Comparison of ENCODE assay signal across 26 mouse cellular contexts in the genomic region with DNA sequence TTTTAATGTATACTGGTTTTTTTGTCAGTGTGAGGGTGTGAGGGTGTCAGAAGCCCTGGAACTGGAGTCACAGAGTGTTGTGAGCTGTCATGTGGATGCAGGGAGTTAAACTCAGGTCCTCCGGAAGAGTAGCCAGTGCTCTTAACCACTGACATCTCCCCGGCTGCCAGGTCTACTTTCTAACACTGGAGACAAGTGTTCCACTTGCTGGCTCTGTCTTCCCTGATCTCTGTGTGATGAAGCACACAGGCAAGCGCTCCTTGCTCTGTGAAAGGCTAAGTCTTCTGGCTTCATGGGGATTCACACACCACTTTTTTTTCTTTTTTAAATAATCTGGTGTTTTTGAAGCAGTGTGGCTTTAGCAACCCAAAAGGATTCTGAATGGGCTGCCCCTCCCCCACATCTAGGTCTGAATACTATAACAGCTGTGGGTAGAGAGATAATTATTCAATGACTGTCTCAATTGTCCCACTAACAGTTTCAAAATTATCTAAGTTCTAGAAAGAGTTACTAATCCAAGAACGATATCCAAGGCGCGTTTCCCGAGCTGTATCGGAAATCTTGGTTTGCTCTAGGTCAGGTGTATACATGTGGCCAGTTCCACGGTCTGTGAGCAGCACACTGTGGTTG.
A peak's percentile ranks its signal among the peaks of the same experiment; 100 is the strongest.
DNase-seq lines count a peak whose midpoint lies in the region; ATAC-seq and TF ChIP-seq lines count a peak whose summit lies in the region.
"Had no signal": no experiment of that assay in that cellular context is flagged by ENCODE, and none has a peak within 500 bp of the region (broad histone marks: within the 10 kb centered on the region; RNA-seq: fewer than 3 reads in every experiment).

No protein-coding gene starts in this region.

- no peak overlapping the region for H3K27ac ChIP-seq in kidney, postnatal 0 days
- no peak overlapping the region for H3K27ac ChIP-seq in kidney, embryonic 14.5 days (ENCODE audit: low read depth, low read length)
- no peak overlapping the region for H3K27ac ChIP-seq in thymus, adult 2 months (ENCODE audit: control insufficient read depth, insufficient read depth, low read length)
- H3K27ac ChIP-seq: embryonic facial prominence, embryonic 10.5 days; forebrain, embryonic 10.5 days; limb, embryonic 12.5 days; liver, embryonic 13.5 days; stomach, postnatal 0 days had no signal

- TF ChIP-seq POLR2A in thymus, adult 2 months (IDR thresholded peaks at IDR 0.05; ENCODE audit: control insufficient read depth, extremely low read depth, insufficient read depth, low read length, poor library complexity) = no peak

- H3K27me3 ChIP-seq in kidney, postnatal 0 days (ENCODE audit: insufficient read depth, low read length) = no peaks in the 10 kb centered on the region
- H3K27me3 ChIP-seq in kidney, embryonic 14.5 days (ENCODE audit: control insufficient read depth, insufficient read depth, low read length) = no peaks in the 10 kb centered on the region
- no peaks in the 10 kb centered on the region for H3K27me3 ChIP-seq in thymus, adult 2 months (ENCODE audit: control insufficient read depth, insufficient read depth, low read length)
- H3K27me3 ChIP-seq: limb, embryonic 12.5 days; liver, embryonic 13.5 days; megakaryocyte, embryonic 14.5 days had no signal

- peak; percentile 4; the same call in 1 of the 2 replicates for TF ChIP-seq CTCF in kidney, postnatal 0 days (IDR thresholded peaks at IDR 0.05; ENCODE audit: low read depth)
- no peak for TF ChIP-seq CTCF in thymus, adult 2 months (IDR thresholded peaks at IDR 0.05; ENCODE audit: borderline replicate concordance, control insufficient read depth, extremely low read depth, insufficient read depth, low read length, poor library complexity)

- intact Hi-C loops in heart, postnatal 14 days (cut with DNase I) = no loop called here

- no peak overlapping the region for H3K9ac ChIP-seq in kidney, postnatal 0 days (ENCODE audit: low read depth, low read length)
- H3K9ac ChIP-seq in kidney, embryonic 14.5 days (ENCODE audit: low read depth, low read length) = no peak overlapping the region
- H3K9ac ChIP-seq: limb, embryonic 12.5 days; liver, embryonic 13.5 days; lung, embryonic 14.5 days had no signal

- H3K9me3 ChIP-seq in kidney, postnatal 0 days (replicated peaks; ENCODE audit: low read length) = no peaks in the 10 kb centered on the region
- no peaks in the 10 kb centered on the region for H3K9me3 ChIP-seq in kidney, embryonic 14.5 days (ENCODE audit: control insufficient read depth, low read length)
- H3K9me3 ChIP-seq: embryonic facial prominence, embryonic 10.5 days; forebrain, embryonic 10.5 days; limb, embryonic 12.5 days; liver, embryonic 13.5 days; megakaryocyte, embryonic 14.5 days had no signal

- H3K4me1 ChIP-seq in kidney, postnatal 0 days (replicated peaks; ENCODE audit: insufficient read depth, low read length) = peaks cover 17% of the 10 kb centered on the region
- peaks cover 19% of the 10 kb centered on the region; the same call in 1 of the 2 replicates for H3K4me1 ChIP-seq in kidney, embryonic 14.5 days (ENCODE audit: control insufficient read depth, insufficient read depth, low read length)
- H3K4me1 ChIP-seq in thymus, adult 2 months (replicated peaks; ENCODE audit: control insufficient read depth, insufficient read depth, low read length) = peaks cover 14% of the 10 kb centered on the region

- WGBS in kidney, postnatal 0 days = 56% methylated on average over 9 of the region's 9 CpGs
- WGBS in kidney, embryonic 14.5 days = 70% methylated on average over 9 of the region's 9 CpGs
- WGBS in thymus, adult 2 months = 92% methylated on average over 9 of the region's 9 CpGs

- no peak overlapping the region for H3K4me2 ChIP-seq in kidney, postnatal 0 days (ENCODE audit: low read length)
- no peak overlapping the region for H3K4me2 ChIP-seq in kidney, embryonic 14.5 days (replicated peaks; ENCODE audit: low read depth, low read length)
- H3K4me2 ChIP-seq: limb, embryonic 12.5 days; liver, embryonic 13.5 days; lung, embryonic 14.5 days had no signal

- peak; percentile 84 for DNase-seq in heart, adult 11 months
- no peak for DNase-seq in heart, postnatal 14 days
- DNase-seq in kidney, postnatal 0 days (ENCODE audit: low spot score) = no peak
- peak; percentile 27 for DNase-seq in retina, embryonic 14.5 days (ENCODE audit: low spot score)
- DNase-seq in retina, postnatal 1 day = no peak
- DNase-seq in embryo, embryonic 9.5 days (ENCODE audit: extremely low spot score) = no peak
- no peak for DNase-seq in thymus, adult 2 months
- DNase-seq: adrenal gland, postnatal 25 days; cerebellum, adult 11 months; cerebellum, adult 9-11 months; gastrocnemius, postnatal 25 days; kidney, adult 9 months; kidney, postnatal 36 days; layer of hippocampus, postnatal 36 days; liver, embryonic 13.5 days; lung, embryonic 14.5 days; right cerebral cortex, postnatal 14 days had no signal

- ATAC-seq in kidney, postnatal 0 days (replicated peaks; ENCODE audit: low FRiP score, low read depth) = no peak
- no peak for ATAC-seq in kidney, embryonic 14.5 days (ENCODE audit: low FRiP score, low TSS enrichment)
- ATAC-seq: hindbrain, embryonic 16.5 days; intestine, embryonic 16.5 days had no signal

- no peak overlapping the region for H3K4me3 ChIP-seq in kidney, postnatal 0 days (replicated peaks; ENCODE audit: low read depth, low read length)
- no peak overlapping the region for H3K4me3 ChIP-seq in kidney, embryonic 14.5 days (ENCODE audit: low read length)
- no peak overlapping the region for H3K4me3 ChIP-seq in thymus, adult 2 months (ENCODE audit: control insufficient read depth, insufficient read depth, low read length)
- H3K4me3 ChIP-seq: embryonic facial prominence, embryonic 10.5 days; forebrain, embryonic 10.5 days; limb, embryonic 12.5 days; liver, embryonic 13.5 days; megakaryocyte, embryonic 14.5 days; myocyte had no signal

- H3K36me3 ChIP-seq in kidney, postnatal 0 days (ENCODE audit: insufficient read depth, low read length) = no peaks in the 10 kb centered on the region
- no peaks in the 10 kb centered on the region for H3K36me3 ChIP-seq in kidney, embryonic 14.5 days (ENCODE audit: control insufficient read depth, insufficient read depth, low read length)
- no peaks in the 10 kb centered on the region for H3K36me3 ChIP-seq in thymus, adult 2 months (ENCODE audit: control insufficient read depth, insufficient read depth, low read length)
- H3K36me3 ChIP-seq: limb, embryonic 12.5 days; liver, embryonic 13.5 days had no signal

Comparison
In these comparisons a context has a peak if more than half of its experiments do, and no peak if none do; other contexts are left out.
1. DNase-seq: peak in heart, adult 11 months (single experiment) and retina, embryonic 14.5 days (single experiment); none in heart, postnatal 14 days (0 of 2), kidney, postnatal 0 days (single experiment), retina, postnatal 1 day (single experiment), embryo, embryonic 9.5 days (single experiment) and thymus, adult 2 months (single experiment).